Mouse (Mus musculus) ES-Bruce4 (cell line): ENCODE measurements around the gene Sectm1b. TPM values are rescaled to one million over a fixed set of nuclear protein-coding genes. Genes with fewer than 3 reads are reported as not detected.

ENCODE experiments used
- H3K27ac ChIP-seq: 2 replicates; pipeline ENCODE4 v1.5.1; 2012; ENCODE audit warnings: low read length, inconsistent platforms; ENCODE audit not compliant: insufficient read depth
- H3K27me3 ChIP-seq: 2 replicates; pipeline ENCODE4 v1.6.1; 2012; ENCODE audit warnings: mild to moderate bottlenecking, low read length, inconsistent platforms; ENCODE audit not compliant: control insufficient read depth, poor library complexity, insufficient read depth, severe bottlenecking
- H3K36me3 ChIP-seq: 2 replicates; pipeline ENCODE4 v1.6.1; 2012; ENCODE audit warnings: inconsistent platforms, mild to moderate bottlenecking, low read length, moderate library complexity; ENCODE audit not compliant: control insufficient read depth, poor library complexity, insufficient read depth, severe bottlenecking
- H3K4me1 ChIP-seq: one replicate; pipeline ENCODE4 v1.8.1; 2011; ENCODE audit warnings: low read length; ENCODE audit not compliant: control insufficient read depth, insufficient read depth
- H3K4me3 ChIP-seq: 2 replicates; pipeline ENCODE4 v1.5.1; 2011; ENCODE audit warnings: low read depth, mild to moderate bottlenecking, low read length
- H3K9ac ChIP-seq: 2 replicates; pipeline ENCODE4 v1.6.1; 2012; ENCODE audit warnings: low read depth, mild to moderate bottlenecking, inconsistent platforms; ENCODE audit not compliant: poor library complexity, severe bottlenecking
- H3K9me3 ChIP-seq: replicated peaks from 2 replicates; pipeline ENCODE4 v1.6.1; 2012; ENCODE audit warnings: mild to moderate bottlenecking, low read length, inconsistent platforms; ENCODE audit not compliant: control insufficient read depth, poor library complexity, insufficient read depth, severe bottlenecking
- CTCF ChIP-seq: IDR thresholded peaks from one replicate; pipeline ENCODE4 v1.8.1; 2011; ENCODE audit warnings: low read depth, low read length
- EP300 ChIP-seq: IDR thresholded peaks from 2 replicates; pipeline ENCODE4 v1.6.1; 2011; ENCODE audit warnings: low read depth, low read length; ENCODE audit not compliant: insufficient read depth
- POLR2A ChIP-seq: IDR thresholded peaks from one replicate; pipeline ENCODE4 v1.8.1; 2011; ENCODE audit warnings: low read length; ENCODE audit not compliant: insufficient read depth
- polyA plus RNA-seq: library from polyadenylated mRNA; stranded (reverse); fragments of >200 nt; gene quantifications from 2 replicates; pipeline ENCODE4 v1.2.4, GENCODE M21; 2011; ENCODE audit warnings: low read depth; ENCODE audit not compliant: missing spikeins, insufficient read depth, insufficient read length

Gene Sectm1b
- polyA plus RNA-seq, 1 experiment: not detected

DNA sequence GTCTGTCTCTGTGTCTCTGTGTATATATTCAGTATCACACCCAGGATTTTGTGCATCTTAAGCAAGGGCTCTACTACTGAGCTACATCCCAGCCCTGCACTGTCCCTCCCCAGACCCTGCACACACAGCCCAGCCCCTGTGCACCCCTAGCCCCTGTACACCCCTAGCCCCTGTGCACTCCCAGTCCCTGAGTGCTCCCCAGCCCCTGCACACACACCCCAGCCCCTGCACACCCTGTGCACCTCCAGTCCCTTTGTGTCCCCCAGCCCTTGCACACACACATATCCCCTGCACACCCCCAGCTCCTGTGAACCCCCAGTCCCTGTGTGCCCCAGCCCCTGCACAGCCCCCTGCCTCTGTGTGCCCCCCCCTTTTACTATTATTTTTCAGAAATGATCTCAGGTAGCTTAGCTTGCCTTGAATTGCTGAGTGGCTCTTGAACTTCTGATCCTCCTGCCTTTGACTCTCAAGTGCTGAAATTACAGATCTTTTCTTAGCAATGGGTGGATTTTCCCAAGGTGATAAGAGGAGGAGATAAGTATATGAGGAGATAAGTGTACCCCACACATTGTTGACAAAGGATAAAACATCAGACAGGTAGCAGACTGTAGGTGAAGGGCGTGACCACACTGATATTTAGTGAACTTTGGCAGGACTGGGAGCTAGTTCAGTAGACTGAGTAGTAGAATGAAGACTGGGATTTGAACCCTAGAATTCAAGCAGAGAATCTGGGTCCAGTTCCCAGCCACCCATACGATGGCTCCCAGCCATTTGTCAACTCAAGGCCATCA, 26.6 kb upstream of the Sectm1b start:
- H3K27me3 ChIP-seq: no peaks in the 10 kb centered on the region
- no peaks in the 10 kb centered on the region for H3K4me1 ChIP-seq
- TF ChIP-seq CTCF (no peak), EP300 (no peak), POLR2A (no peak)
- no peak overlapping the region for H3K9ac ChIP-seq
- H3K27ac ChIP-seq: no peak overlapping the region
- no peaks in the 10 kb centered on the region for H3K9me3 ChIP-seq
- H3K4me3 ChIP-seq: no peak overlapping the region
- no peaks in the 10 kb centered on the region for H3K36me3 ChIP-seq

DNA sequence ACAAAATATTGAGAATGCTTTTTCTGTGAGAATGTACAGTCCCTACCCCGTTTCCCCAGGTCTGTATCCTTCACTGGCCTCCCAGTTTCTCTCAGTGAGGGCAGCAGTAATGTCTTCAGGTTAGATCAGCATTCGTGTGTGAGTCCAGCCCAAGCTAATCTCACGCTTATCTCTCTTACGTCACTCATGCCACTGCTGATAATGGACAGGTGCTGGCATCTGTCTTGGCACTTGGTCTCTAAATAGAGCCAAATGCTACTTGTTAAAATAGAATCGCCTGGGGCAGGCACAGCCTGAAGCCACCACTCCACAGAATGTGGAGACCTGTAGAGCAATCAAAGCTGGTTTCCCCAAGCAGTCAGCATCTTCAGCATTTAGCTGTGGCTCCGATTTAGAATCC, 25.6 kb upstream of the Sectm1b start:
- Histone ChIP-seq H3K27me3 (no peaks in the 10 kb centered on the region), H3K36me3 (no peaks in the 10 kb centered on the region), H3K9me3 (no peaks in the 10 kb centered on the region), H3K9ac (no peak overlapping the region), H3K4me3 (no peak overlapping the region), H3K27ac (no peak overlapping the region), H3K4me1 (no peaks in the 10 kb centered on the region)
- TF ChIP-seq POLR2A (no peak), CTCF (no peak), EP300 (no peak)

DNA sequence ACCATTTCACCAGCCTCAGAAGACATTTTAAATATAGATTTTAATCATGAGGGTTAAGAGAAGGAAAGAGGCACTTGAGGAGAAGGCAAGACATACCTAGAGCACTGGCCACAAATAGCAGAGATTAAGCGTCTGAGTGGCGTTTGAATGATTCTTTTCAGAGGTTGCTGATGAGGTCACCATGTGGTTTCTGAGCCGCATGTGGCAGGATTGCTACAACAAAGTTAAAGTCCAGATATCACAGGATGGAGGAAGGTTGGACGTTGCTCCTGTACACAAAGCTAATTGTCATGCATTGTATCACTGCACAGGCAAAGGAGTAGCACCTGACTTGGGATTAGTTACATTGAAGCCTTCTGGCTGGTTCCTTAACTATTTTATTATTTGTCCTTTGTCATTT, 22.9 kb upstream of the Sectm1b start:
- no peak overlapping the region for H3K9ac ChIP-seq
- no peaks in the 10 kb centered on the region for H3K27me3 ChIP-seq
- no peaks in the 10 kb centered on the region for H3K4me1 ChIP-seq
- H3K4me3 ChIP-seq: no peak overlapping the region
- H3K36me3 ChIP-seq: no peaks in the 10 kb centered on the region
- H3K9me3 ChIP-seq: no peaks in the 10 kb centered on the region
- no peak for TF ChIP-seq CTCF
- TF ChIP-seq POLR2A: no peak
- TF ChIP-seq EP300: no peak
- no peak overlapping the region for H3K27ac ChIP-seq

DNA sequence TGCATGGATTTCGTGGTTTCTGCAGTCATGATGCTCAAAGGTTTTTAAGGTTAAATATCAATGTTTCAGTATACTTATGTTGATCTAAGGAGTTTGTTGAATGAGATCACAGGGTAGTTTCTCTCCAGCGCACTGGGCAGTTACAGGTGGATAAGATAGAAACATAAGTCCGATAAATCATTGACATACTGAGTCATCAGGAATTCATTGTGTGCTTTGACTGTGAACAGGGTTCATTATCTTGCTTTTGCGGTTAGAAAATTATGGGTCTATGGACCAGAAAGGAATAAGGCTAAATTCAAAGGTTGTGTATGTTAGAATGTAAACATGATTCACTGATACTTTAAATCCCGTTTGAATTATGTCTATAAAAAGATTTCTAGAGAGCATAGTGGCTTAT, 21.8 kb upstream of the Sectm1b start:
- H3K27me3 ChIP-seq: no peaks in the 10 kb centered on the region
- no peaks in the 10 kb centered on the region for H3K36me3 ChIP-seq
- no peak for TF ChIP-seq CTCF
- no peaks in the 10 kb centered on the region for H3K4me1 ChIP-seq
- no peaks in the 10 kb centered on the region for H3K9me3 ChIP-seq
- no peak overlapping the region for H3K9ac ChIP-seq
- no peak overlapping the region for H3K27ac ChIP-seq
- H3K4me3 ChIP-seq: no peak overlapping the region

DNA sequence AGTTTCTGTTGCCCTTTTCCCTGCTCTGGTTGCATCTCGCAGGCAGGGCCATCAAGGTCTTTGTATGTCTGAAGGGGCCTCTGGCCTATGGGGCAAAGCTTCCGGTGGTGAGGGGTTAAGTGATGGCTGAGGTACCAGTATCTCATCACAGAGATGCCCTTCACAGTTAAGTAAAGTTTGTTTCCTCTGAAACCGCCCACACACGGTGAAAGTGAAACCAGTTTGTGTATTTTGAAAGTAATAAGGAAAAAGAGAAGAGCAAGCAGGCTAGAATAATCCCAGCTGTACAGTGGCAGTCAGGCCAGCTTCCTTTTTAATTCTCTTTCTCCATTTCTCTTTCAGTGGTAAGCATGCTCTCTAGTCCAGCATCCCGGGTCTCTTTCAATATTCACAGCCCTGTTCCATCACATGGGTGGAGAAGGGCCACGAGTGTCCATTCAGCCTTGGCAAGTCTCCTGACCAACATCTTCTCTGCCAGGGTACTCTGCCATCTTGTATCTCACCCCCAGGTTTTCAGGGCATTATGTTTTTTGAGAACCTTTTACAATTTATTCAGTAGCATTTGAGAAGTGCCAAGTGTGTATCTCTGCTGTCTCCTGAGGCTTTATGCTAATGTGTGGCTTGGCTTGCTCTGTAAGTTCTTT, 19.6 kb upstream of the Sectm1b start:
- Histone ChIP-seq H3K36me3 (no peaks in the 10 kb centered on the region), H3K4me1 (no peaks in the 10 kb centered on the region), H3K9me3 (no peaks in the 10 kb centered on the region), H3K4me3 (no peak overlapping the region), H3K27me3 (no peaks in the 10 kb centered on the region), H3K27ac (no peak overlapping the region), H3K9ac (no peak overlapping the region)
- no peak for TF ChIP-seq EP300
- TF ChIP-seq POLR2A: no peak
- TF ChIP-seq CTCF: no peak

DNA sequence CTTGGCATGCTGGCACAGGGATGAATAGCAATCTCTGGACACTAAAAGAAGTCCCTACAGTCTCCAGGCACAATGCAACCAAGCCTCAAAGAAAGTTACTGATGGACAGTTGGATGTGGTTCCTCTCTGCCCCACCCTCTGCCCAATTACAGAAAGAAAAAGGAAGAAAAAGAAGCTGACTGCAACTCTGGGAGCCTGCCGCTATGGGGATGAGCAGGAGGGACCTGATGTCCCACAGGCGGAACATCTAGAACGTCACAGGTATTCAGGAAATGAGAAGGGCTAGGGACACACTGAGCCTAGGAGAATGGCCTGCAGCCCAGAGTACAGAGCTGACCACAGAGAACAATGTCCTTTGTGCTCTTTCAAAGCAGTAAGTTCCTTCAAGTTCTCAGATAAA, 18.9 kb upstream of the Sectm1b start:
- H3K9ac ChIP-seq: no peak overlapping the region
- no peak overlapping the region for H3K4me3 ChIP-seq
- no peaks in the 10 kb centered on the region for H3K4me1 ChIP-seq
- H3K27ac ChIP-seq: no peak overlapping the region
- no peaks in the 10 kb centered on the region for H3K36me3 ChIP-seq
- TF ChIP-seq EP300: no peak
- TF ChIP-seq POLR2A: no peak
- TF ChIP-seq CTCF: no peak
- no peaks in the 10 kb centered on the region for H3K9me3 ChIP-seq
- H3K27me3 ChIP-seq: no peaks in the 10 kb centered on the region
